Comparison of ENCODE assay signal across 7 mouse cellular contexts in genomic region chr15:85028648-85029047, GRCm38 (mm10). TPM values are rescaled to one million over a fixed set of nuclear protein-coding genes. Genes with fewer than 3 reads are reported as not detected.
DNase-seq lines count a peak whose midpoint lies in the region; ATAC-seq lines count a peak whose summit lies in the region.
"Not testable (repeated sequence)": the region's sequence is repeated elsewhere in the genome, so short reads cannot be mapped to it uniquely, and the experiment has no call there.

Gene Fam118a, plus strand, starts transcription at chr15:85028948.

- ATAC-seq in forebrain, embryonic 13.5 days; heart, embryonic 15.5 days (replicated peaks; ENCODE audit: insufficient number of reproducible peaks, insufficient read depth, low FRiP score, low read depth); intestine, embryonic 14.5 days (replicated peaks; ENCODE audit: low FRiP score, low TSS enrichment, low read depth); liver, embryonic 11.5 days (replicated peaks; ENCODE audit: low FRiP score); monocyte, adult 5-6 weeks (replicated peaks; ENCODE audit: insufficient number of reproducible peaks, low FRiP score, low TSS enrichment, poor library complexity, severe bottlenecking): not testable (repeated sequence)

- H3K9ac ChIP-seq in forebrain, embryonic 13.5 days; heart, embryonic 15.5 days; intestine, embryonic 14.5 days (ENCODE audit: low read length); liver, embryonic 11.5 days (ENCODE audit: low read depth, low read length): not testable (repeated sequence)

- H3K4me3 ChIP-seq in forebrain, embryonic 13.5 days; heart, embryonic 15.5 days; intestine, embryonic 14.5 days (ENCODE audit: low read depth, low read length); liver, embryonic 11.5 days (ENCODE audit: low read depth, low read length): not testable (repeated sequence)

- not testable (repeated sequence) for H3K9me3 ChIP-seq in forebrain, embryonic 13.5 days (replicated peaks); heart, embryonic 15.5 days (replicated peaks); intestine, embryonic 14.5 days (ENCODE audit: control insufficient read depth, low read length); liver, embryonic 11.5 days (ENCODE audit: control insufficient read depth, low read length)

- not testable (repeated sequence) for H3K4me1 ChIP-seq in forebrain, embryonic 13.5 days; heart, embryonic 15.5 days (replicated peaks); intestine, embryonic 14.5 days (replicated peaks; ENCODE audit: control insufficient read depth, insufficient read depth, low read length); liver, embryonic 11.5 days (replicated peaks; ENCODE audit: control insufficient read depth, insufficient read depth, low read length)

- H3K4me2 ChIP-seq in forebrain, embryonic 13.5 days; heart, embryonic 15.5 days; intestine, embryonic 14.5 days (ENCODE audit: low read length); liver, embryonic 11.5 days: not testable (repeated sequence)

- not testable (repeated sequence) for DNase-seq in adrenal gland, postnatal 4 days (ENCODE audit: low spot score in 2 of 2); intestine, embryonic 14.5 days (ENCODE audit: low spot score); layer of hippocampus, postnatal 36 days; liver, embryonic 11.5 days (ENCODE audit: low spot score)

- WGBS in forebrain, embryonic 13.5 days, result 61% methylated on average over 1 of the region's 1 CpGs
- 37% methylated on average over 1 of the region's 1 CpGs for WGBS in heart, embryonic 15.5 days
- 26% methylated on average over 1 of the region's 1 CpGs for WGBS in intestine, embryonic 14.5 days
- WGBS in liver, embryonic 11.5 days, result 47% methylated on average over 1 of the region's 1 CpGs

- not testable (repeated sequence) for H3K27me3 ChIP-seq in forebrain, embryonic 13.5 days; heart, embryonic 15.5 days; intestine, embryonic 14.5 days (replicated peaks; ENCODE audit: control insufficient read depth, insufficient read depth, low read length); liver, embryonic 11.5 days (replicated peaks; ENCODE audit: control insufficient read depth, insufficient read depth, low read length)

- H3K27ac ChIP-seq in forebrain, embryonic 13.5 days; heart, embryonic 15.5 days; intestine, embryonic 14.5 days (ENCODE audit: low read depth); liver, embryonic 11.5 days (ENCODE audit: low read depth, low read length): not testable (repeated sequence)

- H3K36me3 ChIP-seq in forebrain, embryonic 13.5 days (ENCODE audit: poor library complexity, severe bottlenecking); heart, embryonic 15.5 days; intestine, embryonic 14.5 days (ENCODE audit: control insufficient read depth, insufficient read depth, low read length); liver, embryonic 11.5 days (ENCODE audit: control insufficient read depth, insufficient read depth, low read length): not testable (repeated sequence)

RNA-seq across cellular contexts. Expression of gene Fam118a, which starts in this region (rescaled TPM):
- total RNA-seq in adrenal gland, postnatal 4 days (2021), result 10 to 100 TPM; 16.6 to 19.2 TPM
- polyA plus RNA-seq in forebrain, embryonic 13.5 days (2015; fragmentation: Nextera tagmentation; extraction: Ambion mirVana), result 20.8 and 24.1 TPM in 2 replicates
- 15.3 and 19.7 TPM in 2 replicates for polyA plus RNA-seq in heart, embryonic 15.5 days (2015; fragmentation: Nextera tagmentation; extraction: Ambion mirVana)
- 32.6 and 35.1 TPM in 2 replicates for polyA plus RNA-seq in intestine, embryonic 14.5 days (2014; fragmentation: Nextera tagmentation; extraction: Ambion mirVana)
- 10 to 100 TPM; 33.9 to 34.8 TPM for total RNA-seq in layer of hippocampus, postnatal 36 days (2021)
- polyA plus RNA-seq in liver, embryonic 11.5 days (2014; fragmentation: Nextera tagmentation; extraction: Ambion mirVana), result 17.0 and 19.6 TPM in 2 replicates
- 7.9 to 12.5 TPM (median 12.3 TPM) in 3 replicates for total RNA-seq in monocyte, adult 5-6 weeks (2017)
